Mouse (Mus musculus) limb, embryonic 14.5 days (tissue): ENCODE measurements around the gene Them7. TPM values are rescaled to one million over a fixed set of nuclear protein-coding genes. Genes with fewer than 3 reads are reported as not detected.

Source experiments
- ATAC-seq: fragments of 200-750 bp; cut with Nextera tagmentation; 2 replicates; pipeline ENCODE4 v1.8.0; 2017; ENCODE audit warnings: low read depth, moderate number of reproducible peaks, moderate TSS enrichment; ENCODE audit not compliant: low FRiP score
- DNase-seq: peaks from one replicate; pipeline ENCODE4 v3.0.0-alpha.2; 2015; ENCODE audit warnings: low spot score
- H3K27ac ChIP-seq: fragments of 300-500 bp; sonication (generic); replicated peaks from 2 replicates; pipeline ENCODE4 v1.5.1; 2014; ENCODE audit warnings: low read depth, mild to moderate bottlenecking, low read length, moderate library complexity, mixed read lengths
- H3K27me3 ChIP-seq: fragments of 300-500 bp; sonication (generic); 2 replicates; pipeline ENCODE4 v1.6.1; 2014; ENCODE audit warnings: low read length, mixed read lengths; ENCODE audit not compliant: control insufficient read depth, insufficient read depth
- H3K36me3 ChIP-seq: fragments of 300-500 bp; sonication (generic); 2 replicates; pipeline ENCODE4 v1.6.1; 2014; ENCODE audit warnings: mild to moderate bottlenecking, low read length, moderate library complexity, mixed read lengths; ENCODE audit not compliant: control insufficient read depth, insufficient read depth
- H3K4me1 ChIP-seq: fragments of 300-500 bp; sonication (generic); 2 replicates; pipeline ENCODE4 v1.6.1; 2014; ENCODE audit warnings: antibody characterized with exemption, low read length, mixed read lengths; ENCODE audit not compliant: control insufficient read depth, insufficient read depth
- H3K4me2 ChIP-seq: fragments of 300-500 bp; sonication (generic); replicated peaks from 2 replicates; pipeline ENCODE4 v1.6.1; 2014; ENCODE audit warnings: low read depth, mild to moderate bottlenecking, low read length, moderate library complexity; ENCODE audit not compliant: severe bottlenecking
- H3K4me3 ChIP-seq: fragments of 300-500 bp; sonication (generic); replicated peaks from 2 replicates; pipeline ENCODE4 v1.5.1; 2014; ENCODE audit warnings: low read length
- H3K9ac ChIP-seq: fragments of 300-500 bp; sonication (generic); 2 replicates; pipeline ENCODE4 v1.6.1; 2014; ENCODE audit warnings: mild to moderate bottlenecking, low read depth, low read length, moderate library complexity; ENCODE audit not compliant: severe bottlenecking
- H3K9me3 ChIP-seq: fragments of 300-500 bp; sonication (generic); 2 replicates; pipeline ENCODE4 v1.6.1; 2016; ENCODE audit warnings: low read length; ENCODE audit not compliant: control insufficient read depth
- POLR2A ChIP-seq: fragments of 200-500 bp; IDR thresholded peaks from 2 replicates; pipeline ENCODE4 v1.8.0; 2012; ENCODE audit warnings: inconsistent platforms, mild to moderate bottlenecking, moderate library complexity, borderline replicate concordance; ENCODE audit not compliant: insufficient read depth, insufficient read length; ENCODE audit errors: extremely low read depth
- WGBS: fragments of 180-500 bp; shearing (Covaris S2); extraction: QIAGEN DNeasy Blood & Tissue Kit; methylation state at CpG from one replicate; pipeline ENCODE4 v1.1.7; 2014; 5-methylcytosine and 5-hydroxymethylcytosine counted together
- polyA plus RNA-seq, 2 experiments: library from polyadenylated mRNA; depleted of rRNA in 1 of 2; stranded (reverse) in 1 of 2; unstranded in 1 of 2; fragments of >200 nt; fragmentation: Nextera tagmentation in 1 of 2; extraction: Ambion mirVana in 1 of 2; gene quantifications; 2 replicates each; pipeline versions ENCODE4 v1.2.1 to v1.2.3; 2012 to 2014

The Them7 gene
- polyA plus RNA-seq, 2 experiments: 0.63 to 0.94 TPM

DNA sequence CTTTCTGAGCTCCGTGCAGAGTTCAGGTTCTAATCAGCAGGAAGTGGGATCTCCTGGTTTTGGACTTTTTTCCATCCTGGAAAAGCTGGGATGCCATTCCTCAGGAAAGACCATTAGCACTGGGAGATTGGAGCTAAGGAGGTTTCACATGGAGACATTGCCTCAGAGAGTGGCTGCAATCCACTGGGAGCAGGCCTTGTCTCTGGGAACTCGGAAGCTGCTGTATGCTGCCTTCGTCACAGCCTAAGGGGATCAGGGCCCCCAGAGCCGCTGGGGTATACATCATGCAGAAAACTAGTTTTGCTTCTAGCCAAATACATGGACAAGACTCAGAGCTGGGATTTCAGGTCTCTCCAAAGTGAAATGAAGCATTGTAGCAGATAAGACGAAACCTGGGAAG lies 37.5 kb upstream of the Them7 start:
- H3K9ac ChIP-seq: no peak overlapping the region
- H3K27ac ChIP-seq: no peak overlapping the region
- no peak for DNase-seq
- 59% methylated on average over 5 of the region's 5 CpGs for WGBS
- H3K4me3 ChIP-seq: no peak overlapping the region
- no peak for TF ChIP-seq POLR2A
- no peaks in the 10 kb centered on the region for H3K9me3 ChIP-seq
- no peak overlapping the region for H3K4me2 ChIP-seq
- no peaks in the 10 kb centered on the region for H3K4me1 ChIP-seq
- no peak for ATAC-seq
- no peaks in the 10 kb centered on the region for H3K36me3 ChIP-seq
- H3K27me3 ChIP-seq: no peaks in the 10 kb centered on the region

DNA sequence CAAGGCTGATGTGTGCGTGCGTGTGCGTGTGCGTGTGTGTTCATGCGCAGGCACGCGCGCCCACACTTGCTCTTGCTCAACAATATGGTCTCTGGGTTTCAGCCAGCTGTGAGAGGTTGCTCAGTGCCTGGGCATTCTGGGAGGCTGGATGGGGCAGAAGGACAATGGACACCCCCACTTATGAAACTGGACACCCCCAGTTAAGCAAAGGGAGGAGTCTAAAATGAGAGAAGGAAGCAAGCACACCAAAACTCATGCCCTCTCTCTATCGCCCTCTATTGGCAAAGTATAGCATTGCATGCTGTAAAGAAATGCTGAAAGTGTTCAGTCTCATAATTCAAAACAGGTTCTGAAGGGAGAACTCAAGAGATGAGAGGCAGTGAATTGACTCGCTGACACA lies 35.9 kb upstream of the Them7 start:
- no peaks in the 10 kb centered on the region for H3K36me3 ChIP-seq
- H3K4me1 ChIP-seq: no peaks in the 10 kb centered on the region
- 77% methylated on average over 10 of the region's 10 CpGs for WGBS
- no peak overlapping the region for H3K4me3 ChIP-seq
- no peak for DNase-seq
- H3K9me3 ChIP-seq: no peaks in the 10 kb centered on the region
- no peak overlapping the region for H3K27ac ChIP-seq
- TF ChIP-seq POLR2A: no peak
- H3K9ac ChIP-seq: no peak overlapping the region
- no peak for ATAC-seq
- H3K27me3 ChIP-seq: no peaks in the 10 kb centered on the region
- no peak overlapping the region for H3K4me2 ChIP-seq

DNA sequence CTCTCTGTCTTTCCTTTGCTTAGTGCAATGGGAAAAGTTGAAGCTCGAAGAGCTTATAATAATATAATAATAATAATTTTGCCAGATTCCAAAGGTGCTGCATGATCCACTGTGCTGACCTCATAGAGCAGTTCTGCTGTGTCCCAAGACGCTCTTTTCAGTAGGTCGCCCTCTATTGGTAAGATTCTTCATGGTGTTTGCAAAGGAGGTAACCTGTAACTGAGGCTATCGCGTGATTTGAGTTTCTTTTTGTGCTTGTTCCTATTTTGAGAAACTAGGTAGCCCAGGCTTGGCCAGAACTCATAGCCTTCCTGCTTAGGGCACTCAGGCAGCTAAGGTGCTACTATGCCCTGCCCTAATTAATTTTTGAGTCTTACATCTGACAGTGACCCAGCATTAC lies 34.8 kb upstream of the Them7 start:
- H3K36me3 ChIP-seq: no peaks in the 10 kb centered on the region
- WGBS: 29% methylated on average over 5 of the region's 5 CpGs
- no peaks in the 10 kb centered on the region for H3K4me1 ChIP-seq
- no peak for TF ChIP-seq POLR2A
- no peak overlapping the region for H3K4me2 ChIP-seq
- no peak for DNase-seq
- ATAC-seq: no peak
- H3K27me3 ChIP-seq: no peaks in the 10 kb centered on the region
- no peak overlapping the region for H3K4me3 ChIP-seq
- H3K9ac ChIP-seq: no peak overlapping the region
- H3K9me3 ChIP-seq: no peaks in the 10 kb centered on the region
- no peak overlapping the region for H3K27ac ChIP-seq

DNA sequence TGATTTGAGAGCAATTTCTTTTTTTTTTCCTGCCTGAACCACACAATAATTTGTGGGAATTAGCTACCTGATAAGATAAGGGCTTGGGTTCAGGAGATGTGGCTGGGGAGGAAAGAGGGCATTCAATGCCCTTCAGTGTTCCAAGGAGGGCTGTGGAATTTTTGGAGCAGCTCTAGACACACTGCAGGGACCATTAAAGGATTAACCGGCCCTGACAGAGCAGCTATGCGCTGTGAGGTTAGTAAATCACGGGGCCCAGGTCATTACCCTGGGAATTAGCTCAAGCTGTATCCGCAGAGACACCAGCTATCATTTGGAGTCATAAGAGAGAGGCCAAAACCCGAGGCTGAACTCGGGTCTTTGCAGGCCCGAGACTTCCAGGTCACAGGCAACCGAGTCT lies 24.0 kb upstream of the Them7 start:
- no peak for ATAC-seq
- TF ChIP-seq POLR2A: no peak
- Histone ChIP-seq H3K36me3 (no peaks in the 10 kb centered on the region), H3K27me3 (no peaks in the 10 kb centered on the region), H3K4me2 (no peak overlapping the region), H3K9ac (no peak overlapping the region), H3K4me1 (no peaks in the 10 kb centered on the region), H3K27ac (no peak overlapping the region), H3K9me3 (no peaks in the 10 kb centered on the region), H3K4me3 (no peak overlapping the region)
- WGBS: 6% methylated on average over 8 of the region's 8 CpGs
- DNase-seq: no peak

DNA sequence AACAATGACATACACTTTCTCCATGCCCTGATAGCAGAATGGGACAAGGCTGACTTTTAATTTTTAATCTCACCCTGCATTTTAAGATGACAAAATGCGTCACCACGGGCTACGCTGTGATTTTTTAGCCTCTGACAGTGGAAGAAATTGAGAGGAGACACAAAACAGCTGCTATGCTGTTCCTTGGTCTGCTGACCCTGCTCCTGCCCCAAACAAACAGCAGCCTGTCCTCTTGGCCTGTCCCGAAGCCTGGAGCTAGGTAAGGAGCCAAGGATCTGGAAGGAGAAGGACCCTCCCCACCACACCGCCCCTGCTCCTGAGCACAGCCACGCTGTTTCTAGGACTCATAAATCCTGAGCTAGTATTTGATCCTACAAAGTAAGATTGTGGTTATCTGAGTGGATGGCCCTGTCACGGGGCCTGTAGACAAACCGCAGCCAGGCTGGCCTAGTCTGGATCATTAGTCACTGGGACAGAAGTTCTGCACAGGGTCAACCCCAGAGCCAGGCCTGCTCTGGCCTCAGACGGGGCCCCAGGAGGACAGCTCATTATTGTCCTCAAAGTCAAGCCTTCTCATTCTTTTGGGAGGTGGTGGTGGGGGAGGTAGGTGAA lies 17.5 kb upstream of the Them7 start:
- H3K4me3 ChIP-seq: no peak overlapping the region
- no peaks in the 10 kb centered on the region for H3K27me3 ChIP-seq
- WGBS: 43% methylated on average over 9 of the region's 9 CpGs
- no peak overlapping the region for H3K9ac ChIP-seq
- H3K4me1 ChIP-seq: no peaks in the 10 kb centered on the region
- no peak for TF ChIP-seq POLR2A
- H3K4me2 ChIP-seq: no peak overlapping the region
- no peaks in the 10 kb centered on the region for H3K36me3 ChIP-seq
- no peaks in the 10 kb centered on the region for H3K9me3 ChIP-seq
- ATAC-seq: no peak
- no peak overlapping the region for H3K27ac ChIP-seq
- DNase-seq: no peak

DNA sequence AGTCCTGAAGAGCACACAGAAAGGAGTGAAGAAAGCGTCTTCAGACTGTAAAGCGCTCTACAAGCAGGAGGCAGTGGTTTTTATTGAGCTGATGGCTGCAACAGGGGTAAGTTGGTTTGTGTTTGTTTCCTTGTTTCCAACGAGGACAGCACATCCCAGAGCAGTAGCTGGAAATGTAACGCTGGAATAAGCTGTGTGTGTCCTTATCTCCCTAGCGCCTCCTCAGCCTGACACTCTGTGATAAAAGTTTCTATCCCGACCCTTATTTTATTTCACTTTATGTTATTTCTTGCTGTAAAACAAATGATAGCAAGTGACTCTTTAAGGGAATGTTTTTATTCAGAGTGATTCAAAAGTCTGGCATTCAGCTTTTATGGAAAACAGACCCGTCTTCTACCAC lies 11.3 kb upstream of the Them7 start:
- no peak overlapping the region for H3K9ac ChIP-seq
- no peak overlapping the region for H3K4me3 ChIP-seq
- DNase-seq: no peak
- WGBS: 59% methylated on average over 7 of the region's 7 CpGs
- no peaks in the 10 kb centered on the region for H3K4me1 ChIP-seq
- H3K36me3 ChIP-seq: no peaks in the 10 kb centered on the region
- no peak for TF ChIP-seq POLR2A
- no peaks in the 10 kb centered on the region for H3K9me3 ChIP-seq
- ATAC-seq: no peak
- no peak overlapping the region for H3K4me2 ChIP-seq
- H3K27ac ChIP-seq: no peak overlapping the region
- no peaks in the 10 kb centered on the region for H3K27me3 ChIP-seq
